Mouse (Mus musculus) embryonic facial prominence, embryonic 10.5 days (tissue): Measurements from ENCODE around the gene Golga7b. TPM values are rescaled to one million over a fixed set of nuclear protein-coding genes. Genes with fewer than 3 reads are reported as not detected.

Experiments
- DNase-seq: peaks from one replicate; pipeline ENCODE4 v3.0.0-alpha.2; 2017; ENCODE audit warnings: low spot score
- H3K27ac ChIP-seq: fragments of 300-500 bp; sonication (generic); replicated peaks from 2 replicates; pipeline ENCODE4 v1.5.1; 2016; ENCODE audit warnings: mild to moderate bottlenecking
- H3K27me3 ChIP-seq: fragments of 300-500 bp; sonication (generic); replicated peaks from 2 replicates; pipeline ENCODE4 v1.6.1; 2016; ENCODE audit warnings: low read depth, mild to moderate bottlenecking; ENCODE audit not compliant: poor library complexity, severe bottlenecking
- H3K36me3 ChIP-seq: fragments of 300-500 bp; sonication (generic); replicated peaks from 2 replicates; pipeline ENCODE4 v1.6.1; 2016; ENCODE audit warnings: mild to moderate bottlenecking, moderate library complexity
- H3K4me1 ChIP-seq: fragments of 300-500 bp; sonication (generic); 2 replicates; pipeline ENCODE4 v1.6.1; 2016
- H3K4me3 ChIP-seq: fragments of 300-500 bp; sonication (generic); 2 replicates; pipeline ENCODE4 v1.5.1; 2016; ENCODE audit warnings: mild to moderate bottlenecking, moderate library complexity
- H3K9me3 ChIP-seq: fragments of 300-500 bp; sonication (generic); 2 replicates; pipeline ENCODE4 v1.6.1; 2016; ENCODE audit warnings: mild to moderate bottlenecking
- WGBS: fragments of 180-500 bp; shearing (Covaris S2); methylation state at CpG from one replicate; pipeline ENCODE4 v1.1.7; 2016; 5-methylcytosine and 5-hydroxymethylcytosine counted together
- polyA plus RNA-seq: library from polyadenylated mRNA; unstranded; fragments of >200 nt; fragmentation: Nextera tagmentation; extraction: Ambion mirVana; gene quantifications from 2 replicates; pipeline ENCODE4 v1.2.1, GENCODE M21; 2016

The Golga7b gene
- 0.58 and 1.2 TPM in 2 replicates for polyA plus RNA-seq

DNA sequence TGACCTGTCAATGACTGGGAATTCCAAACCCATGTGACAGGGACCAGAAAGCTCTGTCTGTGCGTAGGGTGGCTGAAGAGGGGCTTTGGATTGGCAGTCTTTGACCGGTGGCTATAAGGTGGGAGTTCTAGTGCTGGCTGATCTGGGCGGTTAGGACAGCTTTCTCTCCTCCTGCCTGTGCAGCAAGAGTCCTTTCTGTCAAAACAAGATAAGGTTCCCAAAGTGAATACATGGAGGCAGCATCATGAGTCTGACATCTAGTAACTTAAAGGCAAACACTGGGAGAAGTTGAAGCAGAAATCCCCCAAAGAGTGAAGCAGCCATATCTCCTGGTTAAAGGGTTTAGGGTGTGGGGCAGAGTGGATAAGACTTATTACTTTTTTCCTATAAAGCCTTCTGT lies at the start of gene Golga7b:
Gene Golga7b (plus strand): TSS at position 56 of the 400 bp plus-strand sequence.
- Histone ChIP-seq H3K4me3 (no peak within 1 kb of the TSS), H3K27me3 (no peaks in the 10 kb centered on the region), H3K36me3 (no peaks in the 10 kb centered on the region), H3K27ac (no peak within 1 kb of the TSS), H3K4me1 (peaks cover 2% of the 10 kb centered on the region; the same call in 1 of the 2 replicates), H3K9me3 (no peaks in the 10 kb centered on the region)
- 84% methylated on average over 3 of the region's 3 CpGs for WGBS
- DNase-seq, result no peak

DNA sequence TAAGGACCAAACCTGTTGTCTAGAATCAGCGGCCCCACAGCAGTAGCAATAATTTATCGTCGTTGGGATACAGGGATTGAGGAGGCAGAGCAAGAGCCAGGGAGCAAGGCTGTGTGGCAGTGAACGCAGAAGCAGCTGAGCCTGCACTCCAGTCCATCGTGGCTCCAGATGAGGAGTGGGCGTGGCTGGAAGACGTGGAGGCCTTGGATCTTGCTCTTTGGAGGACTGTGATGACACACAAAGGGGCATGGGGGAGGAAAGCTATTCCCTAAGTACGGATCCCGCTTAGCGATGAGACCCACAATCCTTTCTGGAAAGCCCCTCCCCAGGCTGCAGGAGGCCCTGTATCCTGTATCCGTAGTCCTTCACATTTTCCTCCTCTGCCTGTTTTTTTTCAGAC lies 49.3 kb upstream of the Golga7b start:
- WGBS, result 50% methylated on average over 11 of the region's 11 CpGs
- Histone ChIP-seq H3K4me1 (peaks cover 25% of the 10 kb centered on the region), H3K27ac (no peak overlapping the region), H3K27me3 (peaks cover 61% of the 10 kb centered on the region), H3K4me3 (no peak overlapping the region), H3K36me3 (peaks cover 6% of the 10 kb centered on the region; the same call in 1 of the 2 replicates), H3K9me3 (0 out of 2 replicates have a peak, but pooled peaks cover 4% of the 10 kb centered on the region)
- no peak for DNase-seq

DNA sequence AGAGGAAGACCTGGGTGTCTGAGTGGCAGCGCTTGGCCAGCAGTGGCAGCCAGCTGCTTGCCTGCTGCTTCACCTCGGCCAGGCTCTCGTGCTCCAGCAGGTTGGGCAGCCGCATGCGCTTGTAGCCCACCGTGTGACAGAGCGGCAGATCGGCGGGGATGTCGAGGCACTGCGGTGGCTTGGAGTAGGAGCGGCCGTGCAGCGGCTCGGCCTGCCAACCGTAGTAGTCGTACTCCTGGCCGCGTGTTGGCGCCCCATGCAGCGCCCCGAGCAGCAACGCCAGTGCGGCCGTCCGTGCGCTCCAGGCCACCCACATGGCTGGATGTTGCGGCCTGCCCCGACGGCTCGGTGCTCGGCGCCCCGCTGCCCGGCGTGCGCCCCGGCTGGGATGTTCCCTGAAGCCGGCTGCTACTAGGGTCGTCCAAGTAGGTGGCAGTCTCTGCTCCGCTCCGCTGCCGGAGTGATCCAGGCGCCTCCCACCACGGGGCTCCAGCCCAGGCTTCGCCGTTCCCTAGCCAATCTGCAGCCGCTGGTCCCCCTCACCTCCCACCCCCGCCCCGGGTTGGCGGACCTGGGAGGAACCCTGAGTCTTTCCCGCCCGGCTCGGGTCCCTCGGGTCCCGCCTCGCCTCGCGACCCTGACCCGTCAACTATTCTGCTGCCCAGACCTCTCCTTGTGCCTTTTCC lies 45.5 kb upstream of the Golga7b start, which contains the start of gene Sfrp5:
Gene Sfrp5 (minus strand): TSS at position 557 of the 686 bp plus-strand sequence.
- WGBS, result 1% methylated on average over 60 of the region's 60 CpGs
- no peaks in the 10 kb centered on the region for H3K36me3 ChIP-seq
- 0 out of 2 replicates have a peak, but pooled peaks cover 4% of the 10 kb centered on the region for H3K9me3 ChIP-seq
- H3K27ac ChIP-seq, result no peak within 1 kb of the TSS
- H3K27me3 ChIP-seq, result peaks cover 91% of the 10 kb centered on the region
- DNase-seq, result peak; percentile 65
- H3K4me1 ChIP-seq, result peaks cover 31% of the 10 kb centered on the region
- H3K4me3 ChIP-seq, result peak within 1 kb of the TSS; percentile 51

DNA sequence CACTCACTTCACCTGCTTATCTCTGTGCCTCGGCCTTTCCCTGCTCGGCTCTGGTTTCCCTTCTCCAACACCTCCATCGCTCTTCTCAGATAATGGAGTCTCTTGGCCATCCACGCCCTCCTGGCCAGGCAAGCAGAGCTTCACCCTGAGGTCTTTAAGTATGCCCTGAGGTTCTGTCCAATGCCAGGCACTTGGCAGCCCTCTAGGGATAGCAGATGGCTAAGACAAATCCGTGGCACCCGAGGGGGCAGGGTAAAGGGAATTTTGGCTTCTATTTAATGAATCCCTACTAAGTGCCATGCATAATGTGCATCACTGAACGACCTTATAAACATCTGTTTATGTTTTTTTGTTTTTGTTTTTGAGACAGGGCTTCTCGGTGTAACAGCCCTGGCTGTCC lies 44.9 kb upstream of the Golga7b start:
- Histone ChIP-seq H3K27me3 (peaks cover 90% of the 10 kb centered on the region), H3K27ac (no peak overlapping the region), H3K4me3 (peak overlapping the region; percentile 51), H3K4me1 (peaks cover 32% of the 10 kb centered on the region), H3K36me3 (no peaks in the 10 kb centered on the region), H3K9me3 (0 out of 2 replicates have a peak, but pooled peaks cover 4% of the 10 kb centered on the region)
- DNase-seq, result no peak
- 40% methylated on average over 8 of the region's 8 CpGs for WGBS

DNA sequence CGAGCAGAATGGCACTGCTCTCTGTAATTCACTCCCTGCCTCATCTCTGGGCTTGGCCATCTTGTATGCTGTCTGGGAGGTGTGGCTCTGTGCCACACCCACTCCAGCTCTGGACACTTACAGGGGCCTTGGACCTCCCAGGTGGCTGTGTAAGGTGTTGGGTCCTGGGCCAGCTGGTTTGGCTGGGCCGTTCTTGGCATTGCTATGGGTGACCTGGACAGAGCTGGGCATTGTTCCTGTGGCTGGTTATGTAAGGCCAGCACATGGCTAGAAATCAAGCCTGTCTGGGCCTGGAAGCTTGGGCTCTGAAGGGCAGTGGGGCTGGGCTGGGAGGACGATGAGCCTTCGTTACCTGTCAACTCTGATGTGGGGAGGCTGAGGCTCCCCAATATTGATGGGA lies 43.1 kb upstream of the Golga7b start:
- peaks cover 83% of the 10 kb centered on the region for H3K27me3 ChIP-seq
- H3K9me3 ChIP-seq, result 0 out of 2 replicates have a peak, but pooled peaks cover 4% of the 10 kb centered on the region
- no peak overlapping the region for H3K4me3 ChIP-seq
- no peaks in the 10 kb centered on the region for H3K36me3 ChIP-seq
- WGBS, result 86% methylated on average over 4 of the region's 4 CpGs
- peaks cover 35% of the 10 kb centered on the region for H3K4me1 ChIP-seq
- no peak for DNase-seq
- H3K27ac ChIP-seq, result no peak overlapping the region

DNA sequence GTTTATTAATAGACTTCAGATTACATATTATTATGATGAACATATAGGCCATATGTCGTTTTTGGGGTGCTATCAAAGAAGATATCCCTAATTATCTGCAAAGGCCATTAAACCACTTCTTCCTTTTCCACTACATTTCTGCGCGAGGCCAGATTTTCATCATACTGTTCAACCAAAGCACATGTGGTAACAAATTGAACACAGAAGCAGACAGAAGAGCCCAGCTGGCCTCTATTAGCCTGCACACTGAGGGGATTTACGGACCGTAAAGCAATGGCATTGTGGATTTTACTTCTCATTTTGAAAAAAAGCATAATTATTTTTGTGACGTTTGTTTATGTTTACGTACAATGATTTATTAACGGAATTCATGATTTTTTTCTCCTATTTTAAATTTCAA lies 42.2 kb upstream of the Golga7b start:
- Histone ChIP-seq H3K27ac (no peak overlapping the region), H3K27me3 (peaks cover 79% of the 10 kb centered on the region), H3K9me3 (0 out of 2 replicates have a peak, but pooled peaks cover 4% of the 10 kb centered on the region), H3K4me1 (peaks cover 41% of the 10 kb centered on the region), H3K4me3 (no peak overlapping the region), H3K36me3 (no peaks in the 10 kb centered on the region)
- DNase-seq, result peak; percentile 56
- 64% methylated on average over 8 of the region's 8 CpGs for WGBS

DNA sequence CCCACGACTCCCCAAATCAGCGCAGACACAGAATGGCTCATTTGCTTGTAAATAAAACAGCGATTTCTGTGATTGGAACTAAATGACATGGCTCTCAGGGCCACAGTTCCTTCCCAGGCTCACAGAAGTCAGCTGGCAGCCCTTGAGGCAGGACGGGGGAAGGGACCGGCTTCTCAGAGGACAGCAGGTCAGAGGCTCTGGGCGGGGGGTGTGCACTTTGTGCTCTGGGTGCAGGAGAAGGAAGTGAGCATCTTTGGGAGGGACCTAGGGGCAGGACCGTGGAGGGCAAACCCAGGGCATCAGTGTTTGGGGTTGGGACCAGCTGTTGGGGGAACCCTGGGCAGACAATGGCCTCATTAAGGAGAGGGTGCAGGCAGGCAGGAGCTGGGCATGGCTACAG lies 37.9 kb upstream of the Golga7b start:
- Histone ChIP-seq H3K4me1 (peaks cover 29% of the 10 kb centered on the region), H3K9me3 (no peaks in the 10 kb centered on the region), H3K27me3 (peaks cover 36% of the 10 kb centered on the region), H3K4me3 (no peak overlapping the region), H3K36me3 (no peaks in the 10 kb centered on the region), H3K27ac (no peak overlapping the region)
- DNase-seq, result no peak
- WGBS, result 40% methylated on average over 7 of the region's 7 CpGs

DNA sequence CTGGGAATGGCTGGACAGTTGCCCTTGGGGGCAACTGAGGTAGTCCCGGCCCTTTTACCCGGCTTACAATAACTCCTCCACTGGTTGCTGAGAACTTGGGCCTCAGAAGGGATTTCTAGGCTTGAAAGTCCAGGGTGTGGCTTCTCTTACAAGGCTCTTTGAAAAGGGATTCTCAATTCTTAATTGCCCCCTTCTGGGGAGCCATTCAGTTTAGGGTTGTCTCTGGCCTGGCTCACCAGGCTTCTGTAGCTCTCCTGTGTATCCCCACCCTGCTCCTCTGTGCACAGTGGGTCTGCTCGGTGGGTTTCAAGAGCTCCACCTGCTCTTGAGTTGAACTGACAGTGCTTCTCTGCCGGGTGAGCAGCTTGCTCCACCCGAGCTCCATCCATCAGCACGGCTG lies 37.4 kb upstream of the Golga7b start:
- WGBS, result 60% methylated on average over 6 of the region's 6 CpGs
- H3K9me3 ChIP-seq, result no peaks in the 10 kb centered on the region
- H3K27ac ChIP-seq, result no peak overlapping the region
- peaks cover 32% of the 10 kb centered on the region; the same call in 1 of the 2 replicates for H3K27me3 ChIP-seq
- H3K36me3 ChIP-seq, result no peaks in the 10 kb centered on the region
- no peak for DNase-seq
- H3K4me1 ChIP-seq, result peaks cover 25% of the 10 kb centered on the region
- H3K4me3 ChIP-seq, result no peak overlapping the region

DNA sequence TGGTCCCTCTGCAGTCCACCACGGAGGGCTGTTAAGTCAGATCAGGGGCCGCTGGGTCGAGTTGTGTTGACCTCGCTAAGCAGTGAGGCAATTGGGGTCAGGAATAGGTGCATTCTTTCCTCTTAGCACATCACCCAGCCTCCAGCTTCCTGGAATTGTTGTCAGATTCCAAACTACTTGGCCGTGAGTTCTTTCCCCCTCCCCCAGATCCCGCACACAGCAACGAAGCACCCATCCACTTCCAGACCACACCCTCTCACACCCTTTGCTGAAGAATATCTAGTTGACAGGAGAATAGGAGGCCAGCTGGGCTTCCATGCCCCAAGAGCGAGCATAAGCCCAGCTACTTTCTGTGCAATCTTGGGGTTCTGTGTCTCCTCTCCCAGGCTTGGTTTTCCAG lies 35.4 kb upstream of the Golga7b start:
- H3K4me3 ChIP-seq, result no peak overlapping the region
- no peak for DNase-seq
- H3K9me3 ChIP-seq, result no peaks in the 10 kb centered on the region
- no peaks in the 10 kb centered on the region for H3K36me3 ChIP-seq
- 24% methylated on average over 8 of the region's 8 CpGs for WGBS
- H3K27me3 ChIP-seq, result 0 out of 2 replicates have a peak, but pooled peaks cover 20% of the 10 kb centered on the region
- peaks cover 21% of the 10 kb centered on the region for H3K4me1 ChIP-seq
- no peak overlapping the region for H3K27ac ChIP-seq

DNA sequence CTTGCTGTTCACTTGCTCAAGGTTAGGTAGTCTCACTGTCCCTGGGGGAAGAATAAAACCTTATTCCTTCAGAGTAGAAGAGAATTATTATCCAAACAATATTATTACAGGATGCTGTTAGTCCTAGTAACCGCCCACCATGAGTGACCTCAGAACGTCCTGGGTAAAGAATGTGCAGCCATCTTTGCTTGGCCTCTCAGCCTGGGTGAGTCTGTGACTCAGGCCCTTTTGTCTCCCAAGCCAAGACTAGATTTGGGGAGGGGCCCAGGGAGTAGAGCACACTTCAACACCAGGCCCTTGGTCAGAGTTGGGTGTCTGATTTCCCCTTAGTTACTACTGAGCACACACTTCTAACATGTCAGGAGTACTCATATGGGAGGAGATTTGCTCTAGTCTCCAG lies 32.8 kb upstream of the Golga7b start:
- Histone ChIP-seq H3K27ac (no peak overlapping the region), H3K36me3 (no peaks in the 10 kb centered on the region), H3K9me3 (no peaks in the 10 kb centered on the region), H3K4me1 (peaks cover 15% of the 10 kb centered on the region), H3K4me3 (no peak overlapping the region), H3K27me3 (0 out of 2 replicates have a peak, but pooled peaks cover 2% of the 10 kb centered on the region)
- 80% methylated on average over 2 of the region's 2 CpGs for WGBS
- no peak for DNase-seq

DNA sequence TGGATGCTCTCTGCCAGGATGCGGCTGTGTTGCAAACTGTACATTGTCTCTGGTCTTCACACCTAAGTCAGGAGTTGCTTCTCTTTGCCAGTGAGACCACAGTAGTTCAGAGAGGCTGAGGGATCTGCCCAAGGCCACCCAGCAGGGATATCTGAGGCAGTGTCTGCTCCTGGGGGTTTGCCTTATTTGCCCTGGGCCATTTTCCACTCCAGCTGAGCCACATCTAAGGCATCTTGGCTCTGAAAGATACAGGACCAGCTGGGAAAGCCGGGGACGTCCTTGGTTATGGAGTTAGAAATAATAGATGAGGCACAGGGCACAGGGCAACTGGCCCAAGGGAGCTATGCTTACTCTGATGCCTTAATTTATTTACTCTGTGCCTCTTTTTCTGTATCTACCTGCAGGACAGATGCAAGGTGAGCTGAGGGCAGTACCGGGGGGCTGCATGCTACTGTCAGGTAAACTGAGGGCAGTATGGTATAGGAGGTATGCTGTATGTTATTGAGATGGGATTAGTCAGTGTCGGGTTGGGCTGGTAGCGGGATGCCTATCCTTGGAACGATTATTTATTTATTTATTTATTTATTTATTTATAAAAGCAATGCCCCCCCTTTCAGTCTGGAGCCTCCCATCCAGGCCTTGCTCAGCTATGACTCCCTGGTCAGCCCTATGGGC lies 30.5 kb upstream of the Golga7b start:
- WGBS, result 77% methylated on average over 7 of the region's 7 CpGs
- Histone ChIP-seq H3K9me3 (no peaks in the 10 kb centered on the region), H3K27ac (no peak overlapping the region), H3K4me3 (no peak overlapping the region), H3K36me3 (no peaks in the 10 kb centered on the region), H3K4me1 (peaks cover 3% of the 10 kb centered on the region), H3K27me3 (no peaks in the 10 kb centered on the region)
- DNase-seq, result no peak

DNA sequence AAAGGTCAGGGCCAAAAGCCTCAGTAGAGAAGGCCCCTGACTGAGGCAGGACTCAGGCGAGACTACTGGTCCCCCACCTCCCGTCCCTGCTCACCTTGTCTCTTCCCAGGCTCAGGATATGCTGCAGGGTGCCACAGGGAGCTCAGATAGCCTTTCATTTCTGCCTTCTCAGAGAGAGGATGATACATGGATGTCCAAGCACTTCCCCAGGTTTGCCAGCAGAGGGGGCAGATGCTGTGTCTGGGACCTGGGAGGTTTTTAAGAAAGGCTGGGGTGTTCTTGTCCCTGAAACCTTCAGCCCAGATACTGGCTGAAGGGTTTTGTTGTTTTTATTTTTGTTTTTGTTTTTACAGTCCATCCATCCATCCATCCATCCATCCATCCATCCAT lies 30.0 kb upstream of the Golga7b start:
- peak; percentile 31 for DNase-seq
- WGBS, result 9% methylated on average over 2 of the region's 2 CpGs
- Histone ChIP-seq H3K27ac (no peak overlapping the region), H3K27me3 (no peaks in the 10 kb centered on the region), H3K9me3 (no peaks in the 10 kb centered on the region), H3K4me1 (no peaks in the 10 kb centered on the region), H3K4me3 (no peak overlapping the region), H3K36me3 (no peaks in the 10 kb centered on the region)

DNA sequence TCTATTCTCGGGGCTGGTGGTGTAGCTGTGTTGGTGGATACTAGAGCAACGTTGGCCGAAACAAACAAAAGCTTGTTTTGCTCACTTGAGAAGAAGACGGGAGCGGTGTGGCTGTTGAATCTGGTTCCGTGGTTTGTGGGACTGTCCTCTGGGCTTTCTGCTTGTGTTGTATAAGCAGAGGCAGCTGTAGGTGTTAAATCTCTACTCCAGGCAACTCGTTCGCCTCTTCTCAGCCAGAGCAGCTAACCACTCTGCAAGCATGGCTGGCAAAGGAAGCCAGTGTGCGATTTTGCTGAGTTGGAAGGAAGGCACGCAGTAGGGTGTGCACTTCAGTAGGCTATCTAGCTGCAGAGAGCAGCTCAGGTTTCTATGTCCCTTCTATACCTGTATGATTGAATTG lies 20.9 kb upstream of the Golga7b start:
- Histone ChIP-seq H3K36me3 (no peaks in the 10 kb centered on the region), H3K27me3 (no peaks in the 10 kb centered on the region), H3K4me3 (no peak overlapping the region), H3K4me1 (no peaks in the 10 kb centered on the region), H3K27ac (no peak overlapping the region), H3K9me3 (no peaks in the 10 kb centered on the region)
- no peak for DNase-seq
- 83% methylated on average over 10 of the region's 10 CpGs for WGBS
